Mouse (Mus musculus) yolk sac, embryonic 10.5 days (tissue): ENCODE results near the gene Gjb5.
A peak's percentile ranks its signal among the peaks of the same experiment; 100 is the strongest.

Experiments
- DNase-seq: peaks from one replicate; pipeline ENCODE4 v3.0.0-alpha.2; 2017; ENCODE audit warnings: low spot score

Gene Gjb5

DNA sequence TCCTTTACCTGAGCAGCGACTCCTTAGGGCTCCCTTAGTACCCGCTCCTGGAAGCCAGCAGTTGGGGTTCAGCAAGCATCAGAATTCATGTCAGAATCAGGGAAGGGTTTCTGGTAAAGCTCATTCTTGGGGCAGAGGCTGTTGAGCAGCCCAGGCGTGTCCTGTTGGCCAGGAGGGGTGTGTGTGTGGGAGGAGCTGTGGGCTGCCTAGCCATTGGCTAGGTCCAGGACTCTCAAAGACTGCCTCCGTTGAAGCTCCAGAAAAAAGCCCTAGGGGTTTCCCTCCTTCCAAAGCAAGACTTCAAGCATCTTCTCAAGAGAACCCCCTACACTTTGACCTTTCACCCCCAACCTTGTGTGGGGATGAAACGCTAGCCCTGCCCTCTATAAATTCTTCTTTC is at the start of gene Gjb5:
Gjb5 (minus strand) TSS at position 164 of the 400 bp plus-strand sequence.
- DNase-seq, result no peak

DNA sequence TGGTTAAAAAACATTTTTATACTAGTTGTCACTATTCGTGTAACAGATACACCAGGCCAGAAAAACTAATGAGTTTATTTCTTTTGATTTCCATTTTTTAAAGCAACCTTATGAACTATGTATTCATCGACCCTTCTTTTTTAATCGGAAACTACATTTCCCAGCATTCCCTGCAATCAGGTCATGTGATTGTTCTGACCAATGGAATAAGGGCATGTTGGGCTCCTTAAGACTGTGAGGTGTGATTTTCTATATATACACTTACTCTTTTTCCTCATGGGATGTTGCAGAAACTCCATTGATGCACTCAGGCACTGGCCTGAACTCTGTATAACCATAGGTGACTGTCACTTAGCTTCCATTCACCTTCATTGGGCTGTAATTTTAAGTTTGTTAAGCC is 44.6 kb upstream of the Gjb5 start:
- no peak for DNase-seq

DNA sequence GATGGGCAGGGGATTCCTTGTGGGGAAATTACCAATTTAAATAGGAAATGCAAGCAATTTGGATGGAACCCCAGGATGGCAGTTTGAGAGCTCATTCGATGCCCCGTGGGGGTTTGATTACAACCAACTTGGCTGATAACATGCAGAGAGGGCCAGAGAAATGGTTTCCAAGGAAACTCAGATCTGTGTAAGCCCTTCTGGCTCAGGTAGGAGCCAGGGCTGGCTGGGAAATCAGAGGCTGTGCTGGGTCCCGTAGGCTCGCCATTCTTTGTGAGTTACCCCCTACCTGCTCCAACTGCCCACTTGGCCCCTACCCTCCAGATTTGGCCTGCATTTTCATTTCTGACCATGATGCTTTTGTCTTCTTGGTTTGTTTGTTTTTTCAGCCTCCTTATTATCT is 44.2 kb upstream of the Gjb5 start:
- no peak for DNase-seq

DNA sequence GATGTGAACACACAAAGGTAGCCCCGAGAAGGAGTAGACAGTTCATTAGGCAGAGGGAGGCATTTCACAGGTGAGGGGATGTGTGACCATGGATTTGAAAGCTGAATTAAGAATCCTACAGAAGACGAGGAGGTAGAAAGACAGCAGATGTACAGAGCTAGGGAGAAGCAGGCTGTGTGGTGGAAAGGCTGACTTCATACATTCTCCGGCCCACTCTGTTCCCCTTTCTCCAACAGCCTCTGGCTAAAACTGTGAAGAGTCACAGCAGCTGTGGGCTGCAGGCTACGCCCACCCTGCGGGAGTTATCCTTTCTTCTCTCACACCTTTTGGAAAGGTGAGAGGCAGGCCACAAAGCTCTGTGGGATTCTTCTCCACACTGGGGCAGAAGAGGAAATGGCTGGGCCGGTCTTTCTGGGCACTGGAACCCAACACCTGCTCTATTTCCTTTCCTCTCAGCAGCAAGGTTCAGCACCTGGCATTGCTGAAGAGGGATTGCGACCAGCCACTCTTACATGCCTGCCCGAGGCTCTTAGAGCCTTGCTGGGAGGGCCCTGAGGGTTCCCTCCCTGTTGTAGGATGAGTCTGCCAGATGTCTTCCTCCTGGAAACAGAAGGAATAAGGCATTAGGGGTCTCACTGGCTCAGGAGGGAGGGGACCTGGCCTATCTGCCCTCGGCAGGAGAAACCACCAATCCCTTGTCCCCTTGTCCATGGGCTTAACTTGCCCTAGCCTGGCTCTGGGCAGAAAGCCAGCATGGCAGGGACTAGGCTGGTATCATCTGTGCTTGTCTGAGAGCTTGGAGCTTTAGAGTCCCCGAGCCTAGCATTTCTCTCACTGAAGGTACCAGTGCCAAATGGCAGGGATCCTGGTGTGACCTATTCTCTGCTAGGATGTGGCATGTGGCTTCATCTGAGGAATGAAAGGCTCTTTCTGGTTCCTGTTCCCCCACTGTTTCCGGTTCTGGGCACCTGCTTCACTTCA is 42.5 kb upstream of the Gjb5 start:
- DNase-seq, result no peak

DNA sequence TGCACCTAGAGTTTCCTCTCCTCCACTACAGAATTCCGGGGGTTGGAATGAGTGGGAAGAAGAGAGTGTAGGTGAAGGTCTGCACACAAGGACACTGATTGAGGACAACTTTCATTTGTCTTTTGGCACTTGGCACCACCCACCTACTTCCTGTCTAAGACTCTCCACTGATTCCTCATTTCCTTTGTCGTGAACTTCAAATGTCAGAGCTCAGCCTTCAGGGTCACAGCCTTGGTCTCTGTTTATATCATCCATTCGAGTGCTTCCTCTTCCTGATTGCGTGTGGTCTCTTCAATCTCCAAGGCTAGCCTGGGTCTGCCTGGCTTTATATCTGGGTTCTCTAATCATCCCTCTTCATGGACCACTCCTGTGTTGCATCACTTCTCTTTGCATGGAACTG is 37.6 kb upstream of the Gjb5 start:
- DNase-seq, result no peak

DNA sequence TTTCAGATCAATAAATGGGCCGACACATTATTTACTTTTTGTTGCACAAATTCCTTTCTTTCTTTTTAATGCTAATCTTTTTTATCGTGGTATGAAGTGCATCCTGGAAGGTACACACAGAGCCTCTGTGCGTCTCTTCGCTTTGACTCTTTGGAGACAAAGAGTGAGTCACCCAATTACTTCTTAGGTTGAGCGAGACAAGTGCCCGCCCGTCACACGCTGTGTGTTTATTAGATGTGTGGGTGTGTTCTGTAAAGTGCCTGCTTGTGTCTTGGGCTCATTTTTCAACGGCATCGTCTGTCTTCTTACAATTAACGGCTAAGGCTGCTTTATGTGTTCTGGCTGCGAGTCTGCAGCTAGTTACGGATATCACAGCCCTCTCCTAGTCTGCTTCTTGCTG is 31.7 kb upstream of the Gjb5 start:
- no peak for DNase-seq

DNA sequence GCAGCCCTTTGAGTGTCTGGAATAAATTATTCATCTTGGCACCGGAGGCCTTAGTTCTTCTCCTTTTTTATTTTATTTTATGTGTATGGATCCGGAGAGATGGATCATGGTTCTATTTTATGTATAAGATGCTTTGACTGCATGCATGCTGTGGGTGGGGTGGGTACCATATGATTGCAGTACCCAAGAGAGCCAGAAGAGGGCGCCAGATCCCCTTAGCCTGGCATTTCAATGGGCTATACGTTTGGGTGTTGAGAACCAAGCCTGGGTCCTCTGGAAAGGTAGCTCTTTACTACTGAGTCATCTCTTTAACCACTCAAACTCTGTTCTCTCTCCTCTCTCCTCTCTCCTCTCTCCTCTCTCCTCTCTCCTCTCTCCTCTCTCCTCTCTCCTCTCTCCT is 19.4 kb upstream of the Gjb5 start:
- DNase-seq, result no peak

DNA sequence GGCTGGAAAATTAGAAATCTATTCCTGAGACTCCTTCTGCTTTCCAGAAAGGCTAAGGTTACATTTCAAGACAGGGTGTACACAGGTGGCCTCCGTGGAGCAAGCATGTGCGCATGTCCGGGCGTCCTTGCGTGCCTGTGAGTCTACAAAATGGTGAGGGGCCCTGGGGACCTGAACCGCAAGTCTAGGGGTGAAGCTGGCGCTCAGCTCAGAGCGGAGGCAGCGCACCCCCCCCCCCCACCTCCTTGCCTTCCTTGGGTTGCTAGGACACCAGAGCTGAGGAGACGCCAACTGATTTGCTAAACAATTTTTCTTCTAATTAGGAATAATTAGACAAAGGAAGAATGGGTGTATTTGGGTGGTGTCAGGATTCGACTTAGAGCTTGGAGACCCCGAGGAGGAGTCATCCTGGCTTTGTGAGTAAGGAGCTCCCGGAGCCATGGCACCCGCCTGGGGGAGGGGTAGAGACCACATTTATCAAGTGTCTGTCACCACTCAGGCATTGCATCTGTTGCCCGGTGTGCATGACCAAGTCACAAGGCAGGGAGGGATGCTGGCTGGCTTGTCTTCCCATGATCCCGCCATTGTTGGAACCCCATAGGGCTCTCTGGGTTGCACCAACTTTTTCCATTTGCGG is 17.7 kb upstream of the Gjb5 start:
- DNase-seq, result no peak

DNA sequence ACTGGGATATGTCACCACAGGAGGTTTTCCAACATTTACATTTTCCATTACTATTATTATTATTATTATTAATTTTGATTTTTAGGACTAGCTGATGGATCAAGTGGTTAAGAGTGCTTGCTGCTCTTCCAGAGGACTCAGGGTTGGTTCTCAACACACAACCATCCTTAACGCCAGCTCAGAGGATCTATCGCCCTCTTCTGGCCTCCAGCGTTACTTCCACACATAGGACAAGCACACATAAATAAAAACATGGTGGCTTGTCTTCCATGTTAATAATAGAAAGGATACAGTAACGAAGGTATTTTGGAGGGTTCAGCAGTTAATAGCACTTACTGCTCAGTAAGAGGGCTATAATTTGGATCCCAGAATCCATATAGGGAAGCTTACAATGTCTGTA is 16.7 kb upstream of the Gjb5 start:
- no peak for DNase-seq

DNA sequence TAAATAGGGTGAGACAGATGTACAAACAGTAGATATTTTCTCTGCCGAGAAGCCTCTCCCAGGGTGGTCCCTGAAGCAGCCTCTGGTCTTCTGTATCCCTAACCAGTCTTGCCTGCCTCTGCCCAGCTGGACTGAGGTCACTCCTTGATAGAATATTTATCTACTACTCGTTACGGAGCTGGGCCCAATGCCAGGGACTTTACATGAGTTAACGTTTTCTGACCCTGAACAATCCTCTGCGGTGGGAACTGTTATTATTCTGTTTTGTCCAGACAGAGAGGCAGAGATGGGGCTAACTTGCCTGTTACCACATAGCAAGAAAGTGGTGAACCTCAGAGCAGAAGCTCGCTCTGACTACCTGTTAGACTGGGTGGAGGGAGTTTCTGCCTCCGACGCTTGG is 15.5 kb upstream of the Gjb5 start:
- DNase-seq, result no peak

DNA sequence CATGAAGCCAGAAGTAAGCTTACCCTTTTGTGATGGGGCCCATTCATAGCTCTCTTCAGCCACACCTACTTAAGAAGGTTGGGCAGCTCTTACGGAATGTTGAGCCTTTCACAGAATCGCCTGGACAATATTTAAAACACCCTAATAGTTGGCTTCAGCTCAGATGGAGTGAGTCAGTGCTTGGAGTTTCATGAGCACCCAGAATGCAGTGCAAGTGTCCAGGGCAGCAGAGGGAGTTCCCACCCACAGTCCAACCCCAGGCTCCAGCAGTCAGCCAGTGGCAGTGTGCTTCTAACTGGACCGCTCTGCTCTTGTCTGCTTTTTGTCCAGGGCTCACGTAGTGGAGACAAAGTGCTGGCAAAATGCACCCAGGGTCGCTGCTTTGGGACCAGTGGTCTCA is 13.6 kb upstream of the Gjb5 start:
- DNase-seq, result no peak

DNA sequence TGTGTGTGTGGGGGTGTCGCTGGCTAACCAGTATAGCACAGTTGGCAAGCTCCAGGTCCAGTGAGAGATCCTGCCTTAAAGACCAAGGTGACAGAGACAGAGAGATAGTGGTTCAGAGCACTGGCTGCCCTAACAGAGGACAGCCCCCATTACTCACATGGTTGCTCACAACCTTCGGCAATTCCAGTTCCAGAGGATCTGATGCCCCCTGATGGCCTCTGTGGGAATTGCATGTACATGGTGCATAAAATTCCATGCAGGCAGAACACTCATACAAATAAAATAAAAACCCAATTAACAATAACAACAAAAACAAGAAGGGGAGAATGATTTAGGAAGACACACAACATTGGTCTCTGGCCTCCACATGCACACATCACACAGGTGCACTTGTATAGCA is 12.5 kb upstream of the Gjb5 start:
- no peak for DNase-seq

DNA sequence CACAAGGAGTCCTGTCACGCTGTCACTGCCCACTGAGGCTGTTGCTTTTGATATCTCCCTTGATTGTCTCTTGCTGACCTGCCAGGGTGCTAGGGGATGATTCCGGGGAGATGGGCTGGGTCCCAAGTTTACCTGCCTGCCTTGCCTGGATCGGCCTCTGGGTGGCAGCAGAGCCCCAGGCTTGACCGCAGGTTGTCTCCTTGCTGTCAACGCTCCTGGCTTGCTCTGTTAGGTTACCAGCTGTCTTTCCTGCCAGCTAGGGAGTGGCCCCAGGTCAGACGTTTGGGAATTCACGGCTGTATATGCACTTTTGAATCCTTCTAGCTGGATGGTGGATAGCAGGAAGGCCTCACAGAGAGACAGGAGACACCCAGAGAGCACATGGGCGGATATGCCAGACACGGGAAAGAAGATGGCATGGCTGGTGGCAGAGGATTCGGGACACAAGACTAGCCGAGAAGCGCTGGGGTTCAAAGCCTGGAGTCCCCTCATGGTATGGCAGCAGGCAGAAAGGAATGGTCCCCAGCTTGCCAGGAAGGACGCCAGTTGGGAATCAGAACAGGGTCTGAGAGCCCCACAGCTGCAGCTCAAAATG is 10.5 kb upstream of the Gjb5 start:
- peak; percentile 55 for DNase-seq

DNA sequence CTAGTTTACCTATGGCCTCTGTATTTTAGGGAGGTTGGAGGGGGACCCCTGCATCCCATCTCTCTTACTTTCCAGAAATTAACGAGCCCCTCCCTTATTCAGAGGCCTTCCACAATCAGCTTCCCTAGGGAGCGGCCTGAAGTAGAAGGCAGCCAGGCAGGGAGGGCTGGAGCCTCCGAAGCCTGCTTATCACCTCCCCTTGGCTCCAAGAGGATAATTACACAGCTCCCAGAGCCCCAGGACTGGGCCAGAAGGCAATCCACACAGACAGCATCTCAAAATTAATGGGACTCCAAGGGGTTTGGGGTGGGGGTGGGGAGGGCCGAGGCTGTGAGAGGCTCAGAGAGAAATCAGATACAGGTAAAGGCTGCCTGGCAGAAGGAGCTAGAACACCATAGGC is 7.9 kb upstream of the Gjb5 start:
- DNase-seq, result no peak

DNA sequence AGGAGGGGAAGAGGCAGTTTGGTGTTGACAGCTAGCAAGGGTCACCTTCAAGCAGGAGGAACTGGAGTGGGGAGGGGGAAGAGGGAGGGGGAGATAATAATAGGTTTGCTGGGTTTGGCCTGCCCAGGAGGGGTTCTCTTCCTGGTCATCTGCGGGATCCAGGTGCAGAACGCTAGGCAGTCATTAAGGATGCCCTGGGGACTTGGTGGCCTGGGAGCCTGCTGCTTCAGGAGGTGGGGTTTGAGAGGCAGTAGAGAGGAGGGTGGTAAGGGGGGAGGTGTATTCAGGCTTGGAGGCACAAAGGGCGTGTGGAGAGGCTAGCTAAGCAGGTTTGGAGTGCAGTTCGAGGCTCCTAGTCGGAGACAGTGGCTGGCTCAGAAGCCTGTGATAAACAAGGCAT is 7.5 kb upstream of the Gjb5 start:
- DNase-seq, result no peak

DNA sequence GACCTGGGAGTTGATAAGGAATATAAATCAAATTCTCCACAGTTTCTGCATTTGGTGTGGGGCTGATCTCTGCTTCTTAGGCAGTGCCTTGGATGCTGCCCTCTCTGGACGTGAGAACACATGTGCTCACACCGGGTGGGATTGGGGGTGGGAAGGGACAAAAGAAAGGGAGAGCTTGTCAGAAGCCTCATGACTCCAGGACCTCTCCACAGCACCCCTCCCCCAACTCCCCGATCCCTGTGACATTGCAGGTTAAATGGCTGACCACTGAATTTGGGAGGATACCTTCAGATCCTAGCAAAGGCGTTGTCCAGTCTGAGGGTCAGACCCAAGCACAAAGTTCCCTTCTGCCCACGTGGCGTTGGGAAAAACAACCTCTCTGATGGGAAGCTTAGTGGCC is 6.5 kb upstream of the Gjb5 start:
- no peak for DNase-seq

DNA sequence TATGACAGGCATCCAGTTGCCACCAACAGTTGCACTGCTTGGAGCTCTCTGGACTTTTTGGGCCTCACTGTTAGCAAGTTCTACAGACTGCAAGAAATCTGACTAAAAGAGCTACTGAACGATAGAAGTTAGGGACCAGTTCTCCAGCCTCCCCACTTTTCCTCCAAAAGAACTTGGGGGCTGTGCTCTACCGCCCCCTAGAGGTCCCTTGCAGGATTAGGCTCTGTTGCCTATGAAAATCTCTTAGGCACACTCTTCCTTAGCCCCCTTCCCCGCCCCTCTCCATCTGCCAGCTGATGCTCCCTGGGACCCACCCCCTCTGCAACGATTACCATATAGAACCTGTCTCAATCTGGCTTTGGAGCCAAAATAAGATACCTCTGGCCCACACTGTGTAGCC is 5.3 kb upstream of the Gjb5 start:
- no peak for DNase-seq

DNA sequence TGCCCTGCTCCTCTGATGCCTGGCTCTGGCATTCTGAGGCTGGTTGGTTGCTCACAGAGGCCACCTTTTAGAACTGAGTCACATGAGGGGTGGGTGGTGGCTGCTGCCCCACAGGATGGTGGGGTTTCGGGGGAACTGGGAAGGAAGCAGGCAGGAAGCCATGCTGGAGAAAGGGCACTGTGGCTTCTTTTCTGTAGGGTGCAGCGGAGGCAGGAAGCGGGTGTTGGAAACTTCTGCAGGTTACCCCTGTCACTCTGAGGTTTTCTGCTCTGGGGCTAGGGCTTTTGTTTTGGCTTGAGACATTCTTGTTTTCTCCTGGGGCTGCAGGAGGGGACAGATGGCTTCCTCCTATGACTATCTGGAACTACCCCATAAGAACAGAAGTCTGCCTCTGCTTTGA is 4.5 kb upstream of the Gjb5 start:
- DNase-seq, result no peak

DNA sequence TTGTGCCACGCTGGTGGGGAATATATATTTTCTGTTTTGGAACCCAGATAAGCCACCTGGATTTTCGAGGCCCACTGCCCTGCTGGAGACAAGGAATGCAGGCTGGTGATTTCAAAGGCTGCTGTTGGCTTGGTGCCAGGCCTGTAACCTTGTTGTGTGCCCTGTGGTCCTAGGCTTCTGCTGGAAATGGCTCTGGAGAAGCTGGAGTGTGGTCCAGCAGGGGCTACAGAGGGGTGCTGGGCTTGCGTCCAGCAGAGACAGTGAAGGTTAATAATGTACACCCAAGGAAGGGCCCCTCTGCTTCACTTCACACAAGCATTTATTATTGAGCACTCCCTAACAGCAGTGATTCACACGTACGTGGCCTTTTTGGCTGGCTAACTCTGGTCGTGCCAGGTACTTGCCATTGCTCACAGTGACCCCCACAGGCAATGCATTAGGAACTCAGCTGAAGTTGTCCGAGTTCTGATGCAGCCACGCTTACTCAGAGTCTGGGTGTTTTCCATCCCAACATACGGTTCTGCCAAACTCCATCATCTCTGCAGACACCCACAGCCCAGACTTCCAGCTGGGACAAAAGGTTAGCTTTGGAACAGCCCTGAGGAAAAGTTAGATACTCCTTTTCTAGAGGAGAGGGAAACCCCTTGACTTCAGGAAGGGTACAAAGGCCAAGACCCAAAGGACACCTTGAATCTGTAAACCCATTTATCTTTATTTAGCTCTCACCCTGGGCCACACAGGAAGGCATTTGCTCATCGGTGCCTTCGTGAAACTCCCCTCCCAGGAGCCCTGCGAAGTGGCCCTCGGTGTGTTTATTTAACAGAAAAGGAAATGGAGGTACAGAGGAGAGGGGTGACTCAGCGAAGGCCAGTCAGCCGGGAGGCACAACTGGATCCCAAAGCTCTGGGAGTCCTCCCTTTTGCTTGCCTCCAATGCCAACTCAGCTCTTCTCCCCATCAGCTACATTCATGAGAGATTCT is 3.2 kb downstream of the Gjb5 start:
- no peak for DNase-seq

DNA sequence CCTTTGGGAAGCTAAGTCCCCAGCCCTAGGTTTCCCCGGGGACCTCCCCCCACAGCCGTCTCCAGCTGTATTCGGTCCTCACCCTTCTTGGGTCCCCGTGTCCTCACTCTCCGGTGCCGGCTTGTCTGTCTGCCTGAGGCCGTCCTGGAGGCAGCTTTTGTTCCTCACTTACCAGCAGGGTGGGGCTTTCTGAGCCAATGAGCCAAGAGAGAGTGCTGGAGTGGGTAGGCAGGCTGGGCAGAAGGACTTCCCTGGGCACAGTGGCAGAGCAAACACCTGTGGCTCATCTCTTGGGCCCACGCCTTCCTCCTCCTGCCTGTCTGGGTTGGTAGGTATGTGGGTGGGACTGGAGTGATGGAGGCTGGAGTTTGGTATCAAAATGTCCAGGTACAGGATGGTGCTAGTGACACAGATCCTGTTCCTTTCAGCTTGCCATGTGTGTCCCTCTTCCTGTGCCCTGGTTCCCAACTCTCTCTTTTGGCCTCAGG is 4.0 kb downstream of the Gjb5 start, which contains the start of gene Gjb4:
Gjb4 (minus strand) TSS at position 131 of the 488 bp plus-strand sequence.
- no peak for DNase-seq

DNA sequence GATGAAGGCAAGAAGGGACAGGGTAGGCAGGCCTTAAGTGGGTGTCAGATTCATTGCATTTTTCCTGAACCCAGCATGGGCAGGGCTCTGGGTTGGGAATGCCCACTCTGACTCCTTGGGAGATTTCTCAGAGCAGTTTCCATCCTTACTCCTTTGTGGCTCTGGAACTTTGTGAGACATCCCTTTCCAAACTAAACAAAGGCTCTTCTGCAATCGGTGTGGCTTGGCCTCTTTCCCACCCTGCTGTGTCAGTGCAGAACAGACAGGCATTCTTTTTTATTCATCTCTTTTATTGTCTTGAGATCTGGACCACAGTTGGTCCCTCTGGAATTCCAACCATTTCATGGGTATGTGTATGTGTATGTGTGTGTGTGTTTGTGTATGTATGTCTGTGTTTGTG is 5.4 kb downstream of the Gjb5 start:
- DNase-seq, result no peak
